Comparison of ENCODE assay signal across 14 mouse cellular contexts in genomic region chr12:37821052-37821810, GRCm38 (mm10). TPM values are rescaled to one million over a fixed set of nuclear protein-coding genes. Genes with fewer than 3 reads are reported as not detected.
A peak's percentile ranks its signal among the peaks of the same experiment; 100 is the strongest.
DNase-seq lines count a peak whose midpoint lies in the region; ATAC-seq and TF ChIP-seq lines count a peak whose summit lies in the region.
"Had no signal": no experiment of that assay in that cellular context is flagged by ENCODE, and none has a peak within 500 bp of the region (broad histone marks: within the 10 kb centered on the region; RNA-seq: fewer than 3 reads in every experiment).

No protein-coding gene starts in this region.

- H3K27me3 ChIP-seq in heart, adult 2 months (ENCODE audit: control insufficient read depth, insufficient read depth, low read length): no peaks in the 10 kb centered on the region
- H3K27me3 ChIP-seq in lung, embryonic 16.5 days (ENCODE audit: control insufficient read depth, insufficient read depth, low read depth, low read length): no peaks in the 10 kb centered on the region
- H3K27me3 ChIP-seq in midbrain, embryonic 10.5 days (ENCODE audit: low read depth, poor library complexity, severe bottlenecking): no peaks in the 10 kb centered on the region
- H3K27me3 ChIP-seq: heart, embryonic 13.5 days; limb, embryonic 13.5 days; stomach, embryonic 15.5 days had no signal

- no peak overlapping the region for H3K4me3 ChIP-seq in heart, adult 2 months
- H3K4me3 ChIP-seq in lung, embryonic 16.5 days (ENCODE audit: low read length): no peak overlapping the region
- no peak overlapping the region for H3K4me3 ChIP-seq in midbrain, embryonic 10.5 days
- H3K4me3 ChIP-seq: heart, embryonic 13.5 days; hindbrain, embryonic 10.5 days; limb, embryonic 13.5 days; stomach, embryonic 15.5 days had no signal

- H3K4me1 ChIP-seq in heart, adult 2 months (ENCODE audit: control insufficient read depth, insufficient read depth, low read length): no peaks in the 10 kb centered on the region
- H3K4me1 ChIP-seq in lung, embryonic 16.5 days (replicated peaks; ENCODE audit: control insufficient read depth, insufficient read depth, low read length): peaks cover 6% of the 10 kb centered on the region; the same call in 1 of the 2 replicates
- no peaks in the 10 kb centered on the region for H3K4me1 ChIP-seq in midbrain, embryonic 10.5 days
- H3K4me1 ChIP-seq: heart, embryonic 13.5 days; hindbrain, embryonic 10.5 days; limb, embryonic 13.5 days; stomach, embryonic 15.5 days had no signal

- no peak overlapping the region for H3K4me2 ChIP-seq in lung, embryonic 16.5 days (ENCODE audit: low read depth, low read length)
- H3K4me2 ChIP-seq: heart, embryonic 13.5 days; limb, embryonic 13.5 days; stomach, embryonic 15.5 days had no signal

- 47% methylated on average over 8 of the region's 8 CpGs for WGBS in heart, adult 2 months
- 34% methylated on average over 8 of the region's 8 CpGs for WGBS in lung, embryonic 16.5 days
- WGBS in midbrain, embryonic 10.5 days: 95% methylated on average over 8 of the region's 8 CpGs

- H3K9ac ChIP-seq in heart, adult 2 months (ENCODE audit: low read depth, low read length): no peak overlapping the region
- no peak overlapping the region for H3K9ac ChIP-seq in lung, embryonic 16.5 days (ENCODE audit: low read length)
- H3K9ac ChIP-seq: heart, embryonic 13.5 days; limb, embryonic 13.5 days; stomach, embryonic 15.5 days had no signal

- DNase-seq in cerebellum, postnatal 4 days (ENCODE audit: low spot score in 2 of 2): no peak
- peak; percentile 38 for DNase-seq in heart, postnatal 4 days
- DNase-seq in heart, adult 2 months: no peak
- DNase-seq in Muller cell, postnatal 12 days (ENCODE audit: inconsistent ontology term): peak; percentile 34
- DNase-seq in embryo, embryonic 10 days (ENCODE audit: low spot score): no peak
- DNase-seq in midbrain, embryonic 10.5 days (ENCODE audit: low spot score): no peak
- DNase-seq: adrenal gland, postnatal 14 days; gastrocnemius, postnatal 36 days had no signal

- peak; percentile 52; the same call in 1 of the 2 replicates for ATAC-seq in cerebellum, adult (ENCODE audit: insufficient number of reproducible peaks, low FRiP score, low TSS enrichment)
- peak; percentile 98 for ATAC-seq in lung, embryonic 16.5 days (ENCODE audit: low read depth)

- no peak overlapping the region for H3K27ac ChIP-seq in heart, adult 2 months
- 0 out of 2 replicates have a peak overlapping the region, but pooled peaks have one; percentile 42 for H3K27ac ChIP-seq in lung, embryonic 16.5 days (ENCODE audit: low read length)
- no peak overlapping the region for H3K27ac ChIP-seq in midbrain, embryonic 10.5 days (replicated peaks)
- H3K27ac ChIP-seq: heart, embryonic 13.5 days; hindbrain, embryonic 10.5 days; limb, embryonic 13.5 days; stomach, embryonic 15.5 days had no signal

- no peak for TF ChIP-seq POLR2A in heart, adult 2 months (IDR thresholded peaks at IDR 0.05; ENCODE audit: insufficient read depth, low read depth, low read length)

- no peaks in the 10 kb centered on the region for H3K79me2 ChIP-seq in heart, adult 2 months (replicated peaks; ENCODE audit: control insufficient read depth, insufficient read depth, low read length)

- no peaks in the 10 kb centered on the region for H3K9me3 ChIP-seq in lung, embryonic 16.5 days (ENCODE audit: control insufficient read depth, low read length)
- H3K9me3 ChIP-seq in midbrain, embryonic 10.5 days (replicated peaks): no peaks in the 10 kb centered on the region
- H3K9me3 ChIP-seq: heart, embryonic 13.5 days; hindbrain, embryonic 10.5 days; limb, embryonic 13.5 days; stomach, embryonic 15.5 days had no signal

- TF ChIP-seq CTCF in heart, adult 2 months (IDR thresholded peaks at IDR 0.05): no peak

- intact Hi-C loops in heart, adult 2 months (cut with DNase I): no loop called here

- H3K36me3 ChIP-seq in heart, adult 2 months (ENCODE audit: control insufficient read depth, insufficient read depth, low read length): no peaks in the 10 kb centered on the region
- no peaks in the 10 kb centered on the region for H3K36me3 ChIP-seq in lung, embryonic 16.5 days (ENCODE audit: control insufficient read depth, insufficient read depth, low read length)
- no peaks in the 10 kb centered on the region for H3K36me3 ChIP-seq in midbrain, embryonic 10.5 days
- H3K36me3 ChIP-seq: heart, embryonic 13.5 days; hindbrain, embryonic 10.5 days; limb, embryonic 13.5 days; stomach, embryonic 15.5 days had no signal

- TF ChIP-seq EP300 in heart, adult 2 months (IDR thresholded peaks at IDR 0.05; ENCODE audit: insufficient read depth, low read depth, low read length): no peak

RNA-seq across cellular contexts. Expression of gene Dgkb, which starts 3.7 kb away (rescaled TPM):
- under 1 TPM; 0.61 to 0.69 TPM for total RNA-seq in heart, postnatal 4 days (2021)
- 1 to 10 TPM; 1.1 TPM for total RNA-seq in heart, adult 2 months (2021)
- 0.23 and 0.44 TPM in 2 replicates for polyA plus RNA-seq in heart, adult 2 months (2012; rRNA removed)
- polyA plus RNA-seq in lung, embryonic 16.5 days (2015; fragmentation: Nextera tagmentation; extraction: Ambion mirVana): 4.0 and 4.3 TPM in 2 replicates
- polyA plus RNA-seq in midbrain, embryonic 10.5 days (2016; fragmentation: Nextera tagmentation; extraction: Ambion mirVana): 0.26 and 0.56 TPM in 2 replicates

Comparison
In these comparisons a context has a peak if more than half of its experiments do, and no peak if none do; other contexts are left out.
1. DNase-seq: peak in heart, postnatal 4 days (single experiment) and Muller cell, postnatal 12 days (single experiment); none in cerebellum, postnatal 4 days (0 of 2), heart, adult 2 months (0 of 2), embryo, embryonic 10 days (single experiment) and midbrain, embryonic 10.5 days (single experiment).